Mouse (Mus musculus): ENCODE results near the gene Me1. TPM values are rescaled to one million over a fixed set of nuclear protein-coding genes. Genes with fewer than 3 reads are reported as not detected.
A peak's percentile ranks its signal among the peaks of the same experiment; 100 is the strongest.

Gene Me1
- total RNA-seq (2022): 10 to 100 TPM; 50.5 to 62.9 (median 52.2) TPM

DNA sequence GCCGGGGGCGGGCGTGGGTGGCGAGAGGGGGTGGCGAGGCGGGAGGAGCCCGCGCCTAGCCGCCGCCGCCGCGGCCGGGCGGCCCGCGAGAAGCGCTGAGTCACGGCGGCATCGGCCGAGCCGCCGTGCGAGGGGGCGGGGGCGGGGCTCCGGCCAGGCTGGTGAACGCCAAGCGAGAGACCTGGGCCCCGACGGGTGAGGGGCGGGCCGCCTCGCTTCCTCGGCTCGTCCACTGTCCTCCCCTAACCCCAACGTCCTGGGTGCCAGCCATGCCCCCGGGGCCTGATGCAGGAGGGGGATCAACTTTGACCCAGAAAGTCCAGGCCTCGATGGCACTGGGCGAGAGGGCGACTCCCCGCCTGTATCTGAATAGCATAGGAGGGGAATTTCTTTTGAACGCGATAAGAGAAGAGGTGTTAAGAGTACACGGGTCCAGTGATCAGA is at the start of gene Me1:
Gene Me1 (minus strand): TSS at position 136 of the 444 bp plus-strand sequence.
- DNase-seq (ENCODE audit: low spot score in 2 of 2): peak in 1 of 2 experiments; percentile 16

GRCm38 (mm10) chr9:86744041-86744440 is 48.3 kb upstream of the Me1 start:
- DNase-seq (ENCODE audit: low spot score in 2 of 2): no peak

DNA sequence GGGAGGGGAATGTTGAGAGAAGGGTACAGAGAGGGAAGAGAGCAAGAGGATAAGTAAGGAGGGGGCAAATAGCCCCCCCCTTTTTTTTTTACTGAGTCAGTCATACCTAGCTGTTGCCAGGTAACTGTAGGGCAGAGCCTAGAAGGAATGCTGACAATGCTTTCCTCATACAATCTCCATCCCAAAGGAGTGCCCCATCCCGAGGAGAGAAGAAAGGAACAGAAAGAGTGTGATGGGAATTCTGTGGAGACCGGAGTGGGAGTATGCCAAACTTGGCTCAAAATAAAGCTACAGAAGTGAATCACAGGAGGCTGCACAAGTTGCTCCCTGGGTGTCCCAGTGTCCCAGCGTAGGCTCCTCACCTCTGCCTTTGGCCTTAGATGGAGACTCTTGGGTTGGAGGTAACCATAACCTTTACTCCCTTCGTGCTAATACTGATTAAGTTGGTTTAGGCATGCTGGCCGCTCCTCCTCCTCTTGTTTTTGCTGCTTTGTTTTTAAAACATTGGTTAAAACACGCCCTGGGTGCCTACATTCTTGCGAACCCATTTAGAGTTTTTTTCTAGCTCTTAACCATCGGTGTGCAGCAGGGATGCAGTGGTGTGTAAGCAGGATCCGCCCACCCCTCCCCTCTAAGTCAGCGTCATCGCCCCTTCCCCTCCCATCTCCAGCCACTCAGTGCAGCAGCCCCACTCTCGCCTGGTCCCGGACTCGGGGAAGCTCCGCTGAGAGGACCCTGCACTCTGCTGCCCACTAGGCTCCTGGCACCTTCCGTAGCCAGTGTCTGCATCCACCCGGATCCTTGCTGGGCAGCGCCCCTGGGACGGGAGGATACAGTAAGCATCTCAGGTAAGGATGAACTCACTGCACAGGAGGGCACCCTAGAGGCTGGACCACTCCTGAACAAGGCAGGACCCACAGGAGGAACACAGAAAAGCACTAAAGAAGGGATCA is 47.5 kb upstream of the Me1 start, which contains the start of gene Prss35:
Gene Prss35 (plus strand): TSS at position 691 of the 953 bp plus-strand sequence.
- DNase-seq (ENCODE audit: low spot score in 2 of 2): no peak

GRCm38 (mm10) chr9:86739971-86740370 is 44.2 kb upstream of the Me1 start:
- no peak for DNase-seq (ENCODE audit: low spot score in 2 of 2)

DNA sequence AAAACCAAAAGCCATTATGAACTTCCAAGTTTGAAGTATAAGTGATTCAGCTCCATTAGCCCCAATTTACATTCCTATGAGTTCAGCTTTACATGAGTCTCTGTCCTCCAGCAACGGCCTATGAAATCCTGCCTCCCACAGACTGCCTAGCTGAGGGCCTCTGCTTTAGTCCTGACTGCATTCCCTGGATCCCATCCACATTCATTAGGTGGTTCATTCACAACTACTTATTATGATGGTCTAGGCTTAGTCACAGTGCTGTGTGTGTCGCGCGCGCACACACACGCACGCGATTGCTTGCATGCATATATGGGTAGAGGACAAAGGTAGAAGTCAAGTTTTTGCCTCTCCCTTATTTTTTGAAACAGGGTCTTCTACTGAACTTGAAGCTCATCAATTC is 43.0 kb upstream of the Me1 start:
- no peak for DNase-seq (ENCODE audit: low spot score in 2 of 2)

DNA sequence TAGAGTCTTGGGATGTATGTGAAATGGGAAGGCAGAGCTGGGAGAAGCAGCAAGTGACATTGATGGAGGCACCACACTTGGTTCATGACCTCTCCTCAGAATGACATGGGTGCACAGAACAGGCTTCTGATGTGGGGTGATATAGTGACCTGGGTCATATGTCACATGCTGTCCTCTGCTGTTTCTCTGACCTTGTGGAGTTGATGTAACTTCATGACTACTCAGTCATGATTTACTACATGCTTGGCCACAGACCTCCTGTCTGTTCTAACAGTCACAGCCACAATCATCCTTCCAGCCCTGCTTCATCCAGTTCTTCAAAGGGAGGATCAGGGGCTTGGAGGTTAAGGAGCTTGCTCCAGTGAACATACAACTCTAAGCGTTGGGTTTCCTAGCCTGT is 42.3 kb upstream of the Me1 start:
- DNase-seq (ENCODE audit: low spot score in 2 of 2): no peak

DNA sequence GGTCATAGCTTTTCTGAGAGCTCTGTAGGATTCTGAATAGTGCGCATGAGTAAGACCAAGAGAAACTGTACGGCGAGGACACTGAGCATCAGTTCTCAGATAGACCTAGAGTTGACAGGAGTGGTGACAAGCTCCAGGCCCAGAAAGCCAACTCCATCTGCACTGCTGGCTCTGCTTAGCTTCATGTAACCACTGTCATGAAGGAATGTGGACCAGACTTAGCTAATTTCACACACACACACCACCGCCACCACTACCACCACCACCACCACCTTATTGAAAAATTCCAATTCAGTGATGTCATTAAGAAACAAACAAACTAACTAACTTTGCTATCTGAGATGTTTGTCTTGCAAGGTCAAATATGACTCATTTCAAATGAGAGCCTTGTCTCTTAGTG is 41.2 kb upstream of the Me1 start:
- no peak for DNase-seq (ENCODE audit: low spot score in 2 of 2)

DNA sequence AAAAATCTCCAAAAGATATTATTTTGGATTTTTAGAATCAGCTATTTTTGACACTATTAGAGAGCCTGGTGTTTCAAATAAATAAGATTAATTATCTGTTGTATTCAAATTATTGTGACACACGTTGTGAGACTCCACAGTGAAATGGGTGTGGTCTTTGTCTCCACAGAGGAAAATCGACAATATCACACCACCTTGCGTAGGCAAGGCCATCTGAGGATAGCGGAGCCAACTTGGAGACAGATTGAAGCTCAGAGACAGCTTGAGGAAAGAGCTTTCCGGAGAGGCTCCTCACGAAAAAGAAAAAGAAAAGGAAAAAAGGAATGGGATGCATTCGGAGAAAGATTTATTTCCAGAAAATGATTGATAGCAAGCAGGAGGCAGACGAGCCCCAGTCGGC is 39.0 kb upstream of the Me1 start:
- no peak for DNase-seq (ENCODE audit: low spot score in 2 of 2)

DNA sequence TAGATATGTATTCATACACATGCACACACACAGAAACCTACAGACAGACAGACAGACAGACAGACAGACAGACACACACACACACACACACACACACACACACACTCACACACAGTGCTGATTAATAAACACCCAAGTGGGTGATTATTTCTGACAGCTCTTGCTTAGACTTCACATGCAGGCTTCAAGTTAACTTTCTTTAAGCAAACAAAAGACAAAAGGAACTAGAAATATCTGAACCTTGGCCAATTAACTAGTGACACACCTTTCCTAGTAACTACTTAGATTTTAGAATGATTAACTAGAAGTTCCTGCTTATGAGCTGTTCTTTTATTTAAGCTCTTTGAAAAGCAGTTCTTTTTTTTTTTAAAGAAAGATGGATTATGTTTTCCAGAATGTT is 38.6 kb upstream of the Me1 start:
- no peak for DNase-seq (ENCODE audit: low spot score in 2 of 2)

DNA sequence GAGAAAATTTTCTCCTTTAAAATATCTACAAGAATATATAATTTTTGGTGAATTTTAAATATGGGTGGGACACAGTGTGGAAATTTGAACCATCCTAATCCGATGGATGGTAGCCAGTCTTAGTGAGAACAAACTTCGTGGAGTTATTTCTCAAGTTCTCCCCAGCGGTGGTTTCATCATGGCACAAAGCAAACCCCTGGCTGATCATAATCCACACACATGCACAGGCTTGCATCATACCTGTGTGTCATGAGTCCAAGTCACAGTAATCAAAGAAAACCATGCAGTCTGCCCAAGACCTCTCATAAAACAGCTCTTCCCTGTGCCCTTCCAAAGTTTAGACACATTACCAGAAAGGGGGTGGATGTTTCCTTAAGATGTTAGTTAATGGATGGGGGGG is 34.1 kb upstream of the Me1 start:
- no peak for DNase-seq (ENCODE audit: low spot score in 2 of 2)

GRCm38 (mm10) chr9:86729084-86729483 is 33.3 kb upstream of the Me1 start:
- DNase-seq (ENCODE audit: low spot score in 2 of 2): no peak

- DNase-seq (ENCODE audit: low spot score in 2 of 2): no peak
Observed at GRCm38 (mm10) chr9:86728214-86728814, 32.6 kb upstream of the Me1 start.

GRCm38 (mm10) chr9:86726381-86726720 is 30.6 kb upstream of the Me1 start:
- DNase-seq (ENCODE audit: low spot score in 2 of 2): no peak

- DNase-seq (ENCODE audit: low spot score in 2 of 2): no peak
Observed at GRCm38 (mm10) chr9:86725604-86726380, 30.0 kb upstream of the Me1 start.

GRCm38 (mm10) chr9:86725066-86725465 is 29.3 kb upstream of the Me1 start:
- no peak for DNase-seq (ENCODE audit: low spot score in 2 of 2)

GRCm38 (mm10) chr9:86720794-86721193 is 25.0 kb upstream of the Me1 start:
- DNase-seq (ENCODE audit: low spot score in 2 of 2): no peak

GRCm38 (mm10) chr9:86720227-86720626 is 24.5 kb upstream of the Me1 start:
- DNase-seq (ENCODE audit: low spot score in 2 of 2): no peak

- DNase-seq (ENCODE audit: low spot score in 2 of 2): no peak
Observed at GRCm38 (mm10) chr9:86717119-86717518, 21.4 kb upstream of the Me1 start.

- no peak for DNase-seq (ENCODE audit: low spot score in 2 of 2)
Observed at GRCm38 (mm10) chr9:86716540-86716939, 20.8 kb upstream of the Me1 start.

- no peak for DNase-seq (ENCODE audit: low spot score in 2 of 2)
Observed at GRCm38 (mm10) chr9:86714089-86714488, 18.3 kb upstream of the Me1 start.

DNA sequence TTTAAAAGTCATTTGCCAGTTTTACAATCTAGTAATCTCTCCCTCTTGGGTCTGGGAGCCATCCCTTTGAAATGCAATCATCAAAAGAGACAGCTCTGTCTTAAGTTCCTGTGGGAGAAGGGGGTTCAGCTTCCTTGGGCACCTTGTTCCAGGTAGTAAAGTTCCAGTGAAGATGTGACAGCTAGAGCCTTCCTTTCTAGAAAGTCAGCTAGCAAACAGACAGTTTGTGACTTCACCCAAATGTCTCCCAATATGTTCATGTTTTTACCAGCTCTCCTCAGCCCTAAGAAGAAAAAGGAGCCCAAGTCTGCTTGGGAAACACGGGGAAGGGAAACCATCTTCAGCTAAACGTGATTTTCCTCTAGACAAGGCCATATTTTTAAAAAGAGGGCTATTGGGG is 16.9 kb upstream of the Me1 start:
- DNase-seq (ENCODE audit: low spot score in 2 of 2): no peak

- DNase-seq (ENCODE audit: low spot score in 2 of 2): no peak
Observed at GRCm38 (mm10) chr9:86710091-86710634, 14.4 kb upstream of the Me1 start.

All from left cerebral cortex, adult 8-10 months (tissue).